Mouse (Mus musculus) stomach, postnatal 0 days (tissue): ENCODE measurements around the gene Pde9a. TPM values are rescaled to one million over a fixed set of nuclear protein-coding genes. Genes with fewer than 3 reads are reported as not detected.

Experiments
- ATAC-seq: fragments of 200-750 bp; cut with Nextera tagmentation; 2 replicates; pipeline ENCODE4 v1.8.0; 2017; ENCODE audit not compliant: low FRiP score, low TSS enrichment
- DNase-seq: peaks from one replicate; pipeline ENCODE4 v3.0.0-alpha.2; 2016; ENCODE audit warnings: low spot score
- H3K27ac ChIP-seq: fragments of 300-500 bp; sonication (generic); replicated peaks from 2 replicates; pipeline ENCODE4 v1.5.1; 2014; ENCODE audit warnings: mild to moderate bottlenecking, control low read depth
- H3K27me3 ChIP-seq: fragments of 300-500 bp; sonication (generic); 2 replicates; pipeline ENCODE4 v1.6.1; 2014; ENCODE audit warnings: low read length; ENCODE audit not compliant: control insufficient read depth, insufficient read depth
- H3K36me3 ChIP-seq: fragments of 300-500 bp; sonication (generic); 2 replicates; pipeline ENCODE4 v1.6.1; 2014; ENCODE audit warnings: low read length, mixed read lengths; ENCODE audit not compliant: control insufficient read depth, insufficient read depth
- H3K4me1 ChIP-seq: fragments of 300-500 bp; sonication (generic); replicated peaks from 2 replicates; pipeline ENCODE4 v1.6.1; 2014; ENCODE audit warnings: antibody characterized with exemption; ENCODE audit not compliant: control insufficient read depth, insufficient read depth
- H3K4me2 ChIP-seq: fragments of 300-500 bp; sonication (generic); replicated peaks from 2 replicates; pipeline ENCODE4 v1.6.1; 2014; ENCODE audit warnings: low read depth, mild to moderate bottlenecking, control low read depth, moderate library complexity
- H3K4me3 ChIP-seq: fragments of 300-500 bp; sonication (generic); 2 replicates; pipeline ENCODE4 v1.5.1; 2014; ENCODE audit warnings: low read depth, low read length, control low read depth
- H3K9ac ChIP-seq: fragments of 300-500 bp; sonication (generic); 2 replicates; pipeline ENCODE4 v1.6.1; 2014; ENCODE audit warnings: mild to moderate bottlenecking, low read length, control low read depth, mixed read lengths
- H3K9me3 ChIP-seq: fragments of 300-500 bp; sonication (generic); 2 replicates; pipeline ENCODE4 v1.6.1; 2016; ENCODE audit warnings: low read length; ENCODE audit not compliant: control insufficient read depth
- CTCF ChIP-seq: IDR thresholded peaks from 2 replicates; pipeline ENCODE4 v1.5.1; 2016; ENCODE audit warnings: antibody characterized with exemption, low read depth, mild to moderate bottlenecking, moderate library complexity
- EP300 ChIP-seq: optimal IDR thresholded peaks from 2 replicates; pipeline ENCODE3; 2016; ENCODE audit warnings: antibody characterized with exemption
- whole genome bisulfite sequencing: fragments of 180-500 bp; shearing (Covaris S2); extraction: QIAGEN DNeasy Blood & Tissue Kit; methylation state at CpG from one replicate; pipeline ENCODE4 v1.1.7; 2014; 5-methylcytosine and 5-hydroxymethylcytosine counted together
- polyA plus RNA-seq: library from polyadenylated mRNA; unstranded; fragments of >200 nt; fragmentation: Nextera tagmentation; extraction: Ambion mirVana; gene quantifications from 2 replicates; pipeline ENCODE4 v1.2.1, GENCODE M21; 2015

Pde9a gene
- polyA plus RNA-seq, 1 experiment from 2014 or later = 11.6 TPM

- H3K4me1 ChIP-seq = peaks cover 13% of the 10 kb centered on the region
- no peak for DNase-seq
- no peak for ATAC-seq
- H3K27me3 ChIP-seq = no peaks in the 10 kb centered on the region
- no peak for TF ChIP-seq EP300
- TF ChIP-seq CTCF = no peak
- no peaks in the 10 kb centered on the region for H3K36me3 ChIP-seq
- 41% methylated on average over 3 of the region's 3 CpGs for WGBS
- H3K9me3 ChIP-seq = no peaks in the 10 kb centered on the region
- no peak overlapping the region for H3K4me3 ChIP-seq
- H3K4me2 ChIP-seq = no peak overlapping the region
- H3K9ac ChIP-seq = no peak overlapping the region
- H3K27ac ChIP-seq = no peak overlapping the region
Measured at GRCm38 (mm10) chr17:31391462-31391861, 5.5 kb downstream of the Pde9a start.

- WGBS = 72% methylated on average over 5 of the region's 5 CpGs
- ATAC-seq = no peak
- TF ChIP-seq CTCF = no peak
- no peak for TF ChIP-seq EP300
Measured at GRCm38 (mm10) chr17:31392041-31392440, 6.0 kb downstream of the Pde9a start.

GRCm38 (mm10) chr17:31393811-31394210 lies 7.8 kb downstream of the Pde9a start:
- no peak for ATAC-seq
- no peak for TF ChIP-seq CTCF
- no peak for TF ChIP-seq EP300
- no peak overlapping the region for H3K27ac ChIP-seq

More at GRCm38 (mm10) chr17:31392041-31392440, 6.0 kb downstream of the Pde9a start:
- Histone ChIP-seq H3K27me3 (no peaks in the 10 kb centered on the region), H3K9ac (no peak overlapping the region), H3K4me3 (no peak overlapping the region), H3K4me1 (peaks cover 9% of the 10 kb centered on the region), H3K27ac (no peak overlapping the region), H3K9me3 (no peaks in the 10 kb centered on the region), H3K4me2 (no peak overlapping the region), H3K36me3 (no peaks in the 10 kb centered on the region)
- no peak for DNase-seq

GRCm38 (mm10) chr17:31400294-31400693 lies 14.3 kb downstream of the Pde9a start:
- Histone ChIP-seq H3K27me3 (no peaks in the 10 kb centered on the region), H3K4me2 (no peak overlapping the region), H3K9me3 (no peaks in the 10 kb centered on the region), H3K4me1 (no peaks in the 10 kb centered on the region), H3K27ac (no peak overlapping the region), H3K36me3 (no peaks in the 10 kb centered on the region), H3K9ac (no peak overlapping the region), H3K4me3 (no peak overlapping the region)
- TF ChIP-seq EP300 = no peak
- 55% methylated on average over 6 of the region's 6 CpGs for WGBS
- no peak for DNase-seq
- no peak for ATAC-seq

More at GRCm38 (mm10) chr17:31393811-31394210, 7.8 kb downstream of the Pde9a start:
- no peak for DNase-seq
- Histone ChIP-seq H3K27me3 (no peaks in the 10 kb centered on the region), H3K9ac (no peak overlapping the region), H3K4me3 (no peak overlapping the region), H3K36me3 (no peaks in the 10 kb centered on the region), H3K9me3 (no peaks in the 10 kb centered on the region), H3K4me1 (peaks cover 8% of the 10 kb centered on the region), H3K4me2 (no peak overlapping the region)
- 64% methylated on average over 2 of the region's 2 CpGs for WGBS

- Histone ChIP-seq H3K9ac (no peak overlapping the region), H3K4me3 (no peak overlapping the region), H3K4me2 (no peak overlapping the region), H3K4me1 (no peaks in the 10 kb centered on the region), H3K27ac (no peak overlapping the region), H3K9me3 (no peaks in the 10 kb centered on the region), H3K27me3 (no peaks in the 10 kb centered on the region), H3K36me3 (no peaks in the 10 kb centered on the region)
- DNase-seq (no peak), ATAC-seq (no peak)
- no peak for TF ChIP-seq CTCF
- TF ChIP-seq EP300 = no peak
- WGBS = 89% methylated on average over 3 of the region's 3 CpGs
Measured at GRCm38 (mm10) chr17:31401160-31401559, 15.2 kb downstream of the Pde9a start.

- no peak for DNase-seq
- Histone ChIP-seq H3K27ac (no peak overlapping the region), H3K36me3 (no peaks in the 10 kb centered on the region), H3K4me1 (no peaks in the 10 kb centered on the region), H3K4me2 (no peak overlapping the region), H3K9ac (no peak overlapping the region), H3K4me3 (no peak overlapping the region), H3K9me3 (no peaks in the 10 kb centered on the region), H3K27me3 (no peaks in the 10 kb centered on the region)
- TF ChIP-seq EP300 (no peak), CTCF (no peak)
- 39% methylated on average over 8 of the region's 8 CpGs for WGBS
- ATAC-seq = no peak
Measured at GRCm38 (mm10) chr17:31402713-31403112, 16.7 kb downstream of the Pde9a start.
